Mouse (Mus musculus): Measurements from ENCODE around the gene Ube2g2. TPM values are rescaled to one million over a fixed set of nuclear protein-coding genes. Genes with fewer than 3 reads are reported as not detected.

Gene Ube2g2
- total RNA-seq (2021): 10 to 100 TPM; 46.2 to 46.4 TPM

- intact Hi-C loops (cut with DNase I): loop anchor here (2.0 to 5.0 kb wide), 2 partner anchors 42 to 105 kb away; partner anchors contain the start of genes Fam207a and Pttg1ip
- peak; percentile 91 to 96 for DNase-seq (ENCODE audit: low spot score in 2 of 2)
Observed at GRCm38 (mm10) chr10:77622055-77622988, at the start of gene Ube2g2. Gene Ube2g2, plus strand, starts transcription at chr10:77622275.

- intact Hi-C loops (cut with DNase I): no loop called here
- DNase-seq (ENCODE audit: low spot score in 2 of 2): no peak
Observed at GRCm38 (mm10) chr10:77573162-77573561, 48.9 kb upstream of the Ube2g2 start.

GRCm38 (mm10) chr10:77580027-77580920 lies 41.8 kb upstream of the Ube2g2 start:
- intact Hi-C loops (cut with DNase I): loop anchor here (2.0 to 10.0 kb wide), 2 partner anchors 43 to 165 kb away; partner anchors contain the start of genes Adarb1 and Ube2g2
- no peak for DNase-seq (ENCODE audit: low spot score in 2 of 2)

- no peak for DNase-seq (ENCODE audit: low spot score in 2 of 2)
- intact Hi-C loops (cut with DNase I): loop anchor here (2.0 to 10.0 kb wide), 2 partner anchors 42 to 166 kb away; partner anchors contain the start of genes Adarb1 and Ube2g2
Observed at GRCm38 (mm10) chr10:77581023-77581407, 41.1 kb upstream of the Ube2g2 start.

- peak; percentile 93 to 98 for DNase-seq (ENCODE audit: low spot score in 2 of 2)
Observed at GRCm38 (mm10) chr10:77581408-77582284, 40.4 kb upstream of the Ube2g2 start, which contains the start of gene Pttg1ip. Gene Pttg1ip, plus strand, starts transcription at chr10:77581720.

GRCm38 (mm10) chr10:77582285-77582618 lies 39.8 kb upstream of the Ube2g2 start:
- intact Hi-C loops (cut with DNase I): loop anchor here (10.0 kb wide), 1 partner anchor 167 kb away; the partner anchor contains the start of gene Adarb1
- no peak for DNase-seq (ENCODE audit: low spot score in 2 of 2)

More at GRCm38 (mm10) chr10:77581408-77582284, 40.4 kb upstream of the Ube2g2 start, which contains the start of gene Pttg1ip:
- intact Hi-C loops (cut with DNase I): loop anchor here (2.0 to 10.0 kb wide), 2 partner anchors 41 to 167 kb away; partner anchors contain the start of genes Adarb1 and Ube2g2

- intact Hi-C loops (cut with DNase I): loop anchor here (10.0 kb wide), 1 partner anchor 169 kb away; the partner anchor contains the start of gene Adarb1
- no peak for DNase-seq (ENCODE audit: low spot score in 2 of 2)
Observed at GRCm38 (mm10) chr10:77583795-77584422, 38.2 kb upstream of the Ube2g2 start.

- intact Hi-C loops (cut with DNase I): loop anchor here (10.0 kb wide), 1 partner anchor 172 kb away; the partner anchor contains the start of gene Adarb1
- DNase-seq (ENCODE audit: low spot score in 2 of 2): no peak
Observed at GRCm38 (mm10) chr10:77586637-77587036, 35.4 kb upstream of the Ube2g2 start.

- DNase-seq (ENCODE audit: low spot score in 2 of 2): no peak
- intact Hi-C loops (cut with DNase I): loop anchor here (10.0 kb wide), 1 partner anchor 172 kb away; the partner anchor contains the start of gene Adarb1
Observed at GRCm38 (mm10) chr10:77587091-77587775, 34.8 kb upstream of the Ube2g2 start.

GRCm38 (mm10) chr10:77588036-77588435 lies 34.0 kb upstream of the Ube2g2 start:
- DNase-seq (ENCODE audit: low spot score in 2 of 2): no peak
- intact Hi-C loops (cut with DNase I): loop anchor here (10.0 kb wide), 1 partner anchor 173 kb away; the partner anchor contains the start of gene Adarb1

- intact Hi-C loops (cut with DNase I): loop anchor here (10.0 kb wide), 1 partner anchor 174 kb away; the partner anchor contains the start of gene Adarb1
Observed at GRCm38 (mm10) chr10:77589117-77589516, 33.0 kb upstream of the Ube2g2 start.

GRCm38 (mm10) chr10:77589749-77590148 lies 32.3 kb upstream of the Ube2g2 start:
- intact Hi-C loops (cut with DNase I): loop anchor here (2.0 to 10.0 kb wide), 2 partner anchors 19 to 175 kb away; partner anchors contain the start of gene Adarb1
- no peak for DNase-seq (ENCODE audit: low spot score in 2 of 2)

More at GRCm38 (mm10) chr10:77589117-77589516, 33.0 kb upstream of the Ube2g2 start:
- DNase-seq (ENCODE audit: low spot score in 2 of 2): no peak

GRCm38 (mm10) chr10:77590812-77591211 lies 31.3 kb upstream of the Ube2g2 start:
- DNase-seq (ENCODE audit: low spot score in 2 of 2): peak in 1 of 2 experiments; percentile 53
- intact Hi-C loops (cut with DNase I): loop anchor here (2.0 kb wide), 1 partner anchor 18 kb away; no protein-coding TSS in a partner anchor

GRCm38 (mm10) chr10:77591546-77591945 lies 30.5 kb upstream of the Ube2g2 start:
- intact Hi-C loops (cut with DNase I): loop anchor here (2.0 kb wide), 1 partner anchor 17 kb away; no protein-coding TSS in a partner anchor
- peak; percentile 75 to 78 for DNase-seq (ENCODE audit: low spot score in 2 of 2)

GRCm38 (mm10) chr10:77596060-77596459 lies 26.0 kb upstream of the Ube2g2 start:
- intact Hi-C loops (cut with DNase I): no loop called here

GRCm38 (mm10) chr10:77603021-77603420 lies 19.1 kb upstream of the Ube2g2 start:
- no peak for DNase-seq (ENCODE audit: low spot score in 2 of 2)
- intact Hi-C loops (cut with DNase I): no loop called here

More at GRCm38 (mm10) chr10:77596060-77596459, 26.0 kb upstream of the Ube2g2 start:
- no peak for DNase-seq (ENCODE audit: low spot score in 2 of 2)

GRCm38 (mm10) chr10:77604111-77604510 lies 18.0 kb upstream of the Ube2g2 start:
- intact Hi-C loops (cut with DNase I): no loop called here

More at GRCm38 (mm10) chr10:77604111-77604510, 18.0 kb upstream of the Ube2g2 start:
- DNase-seq (ENCODE audit: low spot score in 2 of 2): no peak

All from left cerebral cortex, postnatal 36 days (tissue).